Mouse (Mus musculus): ENCODE measurements around the gene Crtc3. TPM values are rescaled to one million over a fixed set of nuclear protein-coding genes. Genes with fewer than 3 reads are reported as not detected.
A peak's percentile ranks its signal among the peaks of the same experiment; 100 is the strongest.

Gene Crtc3
- polyA plus RNA-seq, 1 experiment from 2014 or later = 33.5 TPM

- WGBS = 89% methylated on average over 5 of the region's 5 CpGs
- no peak for ATAC-seq (ENCODE audit: insufficient number of reproducible peaks, low FRiP score, low TSS enrichment, low read depth)
- Histone ChIP-seq H3K4me2 (replicated peaks) (no peak overlapping the region), H3K9me3 (replicated peaks) (no peaks in the 10 kb centered on the region), H3K4me3 (replicated peaks) (no peak overlapping the region), H3K27ac (replicated peaks) (no peak overlapping the region), H3K4me1 (no peaks in the 10 kb centered on the region), H3K9ac (no peak overlapping the region), H3K36me3 (peaks cover 72% of the 10 kb centered on the region), H3K27me3 (no peaks in the 10 kb centered on the region)
These were observed 90.8 kb downstream of the Crtc3 start for GRCm38 (mm10) chr7:80597900-80598299.

DNA sequence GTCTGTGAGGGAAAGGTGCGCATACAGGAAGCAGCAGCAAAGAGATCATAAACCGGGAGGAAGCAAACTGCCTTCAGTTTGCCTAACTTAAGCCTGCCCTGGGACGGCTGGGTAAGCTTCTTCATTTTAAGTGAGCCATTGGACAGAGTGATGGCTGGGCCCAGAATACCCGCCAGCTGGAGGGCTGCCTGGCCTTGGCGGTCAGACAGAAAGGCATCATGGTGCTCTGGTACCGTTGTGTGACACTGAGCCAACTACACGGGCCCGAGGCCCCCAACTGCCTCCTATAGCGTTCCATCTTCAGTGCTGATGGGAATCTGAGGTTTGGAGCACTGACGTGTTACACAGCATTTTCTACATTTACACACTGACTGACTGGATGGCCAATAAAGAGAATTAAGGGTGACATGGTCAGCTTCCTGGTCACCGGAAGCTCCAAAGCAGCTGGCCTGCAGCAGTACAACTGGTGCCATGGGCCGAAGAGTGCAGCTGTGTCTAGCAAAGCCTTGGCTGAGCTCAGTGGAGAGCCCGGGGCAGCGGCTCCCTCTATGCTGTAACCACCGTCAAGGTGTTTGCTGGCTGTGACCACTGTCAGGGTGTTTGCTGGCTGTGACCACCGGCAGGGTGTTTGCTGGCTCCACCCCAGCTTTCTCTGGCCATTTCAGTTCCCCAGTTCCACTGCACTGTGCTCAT lies 99.5 kb downstream of the Crtc3 start:
- Histone ChIP-seq H3K4me3 (replicated peaks) (no peak overlapping the region), H3K27me3 (no peaks in the 10 kb centered on the region), H3K4me1 (peaks cover 14% of the 10 kb centered on the region), H3K27ac (replicated peaks) (no peak overlapping the region), H3K9me3 (replicated peaks) (no peaks in the 10 kb centered on the region), H3K9ac (no peak overlapping the region), H3K36me3 (peaks cover 60% of the 10 kb centered on the region), H3K4me2 (replicated peaks) (no peak overlapping the region)
- 86% methylated on average over 16 of the region's 16 CpGs for WGBS
- ATAC-seq (ENCODE audit: insufficient number of reproducible peaks, low FRiP score, low TSS enrichment, low read depth) = no peak

GRCm38 (mm10) chr7:80587684-80588083 lies 101.0 kb downstream of the Crtc3 start:
- Histone ChIP-seq H3K27me3 (no peaks in the 10 kb centered on the region), H3K36me3 (peaks cover 45% of the 10 kb centered on the region), H3K4me1 (peaks cover 14% of the 10 kb centered on the region), H3K4me3 (replicated peaks) (no peak overlapping the region), H3K9me3 (replicated peaks) (no peaks in the 10 kb centered on the region), H3K9ac (no peak overlapping the region), H3K4me2 (replicated peaks) (peak overlapping the region; percentile 32; the same call in 1 of the 2 replicates), H3K27ac (replicated peaks) (peak overlapping the region; percentile 34)
- ATAC-seq (ENCODE audit: insufficient number of reproducible peaks, low FRiP score, low TSS enrichment, low read depth) = peak; percentile 68
- WGBS = 18% methylated on average over 10 of the region's 10 CpGs

GRCm38 (mm10) chr7:80586681-80587660 lies 101.7 kb downstream of the Crtc3 start:
- Histone ChIP-seq H3K9ac (no peak overlapping the region; the same call in 1 of the 2 replicates), H3K4me1 (peaks cover 14% of the 10 kb centered on the region), H3K27me3 (no peaks in the 10 kb centered on the region), H3K9me3 (replicated peaks) (no peaks in the 10 kb centered on the region), H3K36me3 (peaks cover 38% of the 10 kb centered on the region), H3K4me3 (replicated peaks) (no peak overlapping the region), H3K27ac (replicated peaks) (peak overlapping the region; percentile 36), H3K4me2 (replicated peaks) (peak overlapping the region; percentile 32; the same call in 1 of the 2 replicates)
- ATAC-seq (ENCODE audit: insufficient number of reproducible peaks, low FRiP score, low TSS enrichment, low read depth) = peak; percentile 54; the same call in 1 of the 2 replicates
- 27% methylated on average over 28 of the region's 29 CpGs for WGBS

DNA sequence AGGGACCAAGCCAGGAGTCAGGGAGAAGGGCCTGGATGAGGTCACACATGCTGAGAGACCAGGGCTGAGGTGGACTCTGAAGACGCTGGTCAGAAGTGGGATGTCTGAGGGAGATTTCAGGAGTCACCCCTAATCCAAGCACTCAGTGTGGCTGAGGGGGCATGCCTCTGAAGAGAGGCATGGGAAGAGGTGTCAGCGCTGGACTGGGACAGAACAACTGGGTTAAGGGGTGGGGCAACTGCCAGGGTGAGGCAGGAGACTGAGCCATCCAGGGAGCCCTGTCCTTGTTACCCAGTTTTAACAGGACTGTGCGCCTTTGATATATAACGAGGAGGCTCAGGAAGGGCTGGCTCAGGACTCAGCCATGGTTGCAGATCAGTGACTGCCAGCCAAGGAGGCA lies 102.5 kb downstream of the Crtc3 start:
- Histone ChIP-seq H3K36me3 (peaks cover 30% of the 10 kb centered on the region), H3K4me3 (replicated peaks) (no peak overlapping the region), H3K9ac (no peak overlapping the region), H3K27me3 (0 out of 2 replicates have a peak, but pooled peaks cover 3% of the 10 kb centered on the region), H3K9me3 (replicated peaks) (no peaks in the 10 kb centered on the region), H3K4me2 (replicated peaks) (no peak overlapping the region), H3K27ac (replicated peaks) (no peak overlapping the region), H3K4me1 (peaks cover 14% of the 10 kb centered on the region)
- 49% methylated on average over 4 of the region's 4 CpGs for WGBS
- no peak for ATAC-seq (ENCODE audit: insufficient number of reproducible peaks, low FRiP score, low TSS enrichment, low read depth)

- H3K4me2 ChIP-seq (replicated peaks) = no peak overlapping the region
- ATAC-seq (ENCODE audit: insufficient number of reproducible peaks, low FRiP score, low TSS enrichment, low read depth) = no peak
- no peak overlapping the region for H3K27ac ChIP-seq (replicated peaks)
- H3K9me3 ChIP-seq (replicated peaks) = no peaks in the 10 kb centered on the region
- H3K27me3 ChIP-seq = 0 out of 2 replicates have a peak, but pooled peaks cover 3% of the 10 kb centered on the region
- H3K4me3 ChIP-seq (replicated peaks) = no peak overlapping the region
- H3K9ac ChIP-seq = no peak overlapping the region
- peaks cover 20% of the 10 kb centered on the region for H3K4me1 ChIP-seq
- WGBS = 84% methylated on average over 9 of the region's 9 CpGs
- peaks cover 22% of the 10 kb centered on the region for H3K36me3 ChIP-seq
These were observed 103.3 kb downstream of the Crtc3 start for GRCm38 (mm10) chr7:80585380-80585779.

GRCm38 (mm10) chr7:80583981-80584380 lies 104.7 kb downstream of the Crtc3 start:
- Histone ChIP-seq H3K9me3 (replicated peaks) (no peaks in the 10 kb centered on the region), H3K4me2 (replicated peaks) (no peak overlapping the region), H3K27ac (replicated peaks) (no peak overlapping the region), H3K4me3 (replicated peaks) (no peak overlapping the region), H3K4me1 (peaks cover 24% of the 10 kb centered on the region), H3K36me3 (peaks cover 8% of the 10 kb centered on the region), H3K27me3 (0 out of 2 replicates have a peak, but pooled peaks cover 3% of the 10 kb centered on the region), H3K9ac (no peak overlapping the region)
- no peak; the same call in 1 of the 2 replicates for ATAC-seq (ENCODE audit: insufficient number of reproducible peaks, low FRiP score, low TSS enrichment, low read depth)
- 32% methylated on average over 6 of the region's 6 CpGs for WGBS

DNA sequence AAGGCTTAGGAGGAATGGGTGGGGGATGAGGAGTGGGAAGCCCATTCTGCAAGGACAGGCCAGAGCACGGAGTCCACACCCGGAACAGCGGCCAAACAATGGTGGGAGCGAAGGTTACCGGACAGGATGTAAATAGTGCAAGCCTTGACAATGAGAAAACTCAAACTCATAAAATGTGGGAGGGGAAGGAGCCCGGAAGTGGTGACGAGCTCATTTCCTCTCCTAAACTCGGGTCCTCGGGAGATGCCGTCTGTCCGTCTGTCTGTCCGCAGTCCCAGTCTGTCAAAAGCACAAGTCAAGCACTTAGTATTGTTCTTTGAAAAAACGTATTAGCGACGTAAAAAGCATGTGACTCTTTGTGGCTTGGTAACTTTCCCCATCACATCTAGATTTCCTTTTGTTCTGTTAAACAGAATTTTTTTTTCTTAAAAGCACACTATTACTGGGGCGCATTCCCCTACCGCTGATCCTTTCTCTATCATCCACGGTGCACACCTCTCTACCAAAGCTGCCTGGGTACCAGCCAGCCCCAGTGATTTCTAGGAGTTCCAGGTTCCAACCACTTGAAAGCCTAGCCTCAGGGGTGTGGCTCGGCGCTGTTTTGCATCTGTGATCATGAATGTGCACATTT lies 105.7 kb downstream of the Crtc3 start:
- 56% methylated on average over 20 of the region's 20 CpGs for WGBS

GRCm38 (mm10) chr7:80580368-80580767 lies 108.3 kb downstream of the Crtc3 start:
- Histone ChIP-seq H3K36me3 (no peaks in the 10 kb centered on the region), H3K9me3 (replicated peaks) (no peaks in the 10 kb centered on the region), H3K4me2 (replicated peaks) (no peak overlapping the region), H3K27me3 (0 out of 2 replicates have a peak, but pooled peaks cover 3% of the 10 kb centered on the region), H3K9ac (no peak overlapping the region), H3K4me3 (replicated peaks) (no peak overlapping the region), H3K4me1 (peaks cover 15% of the 10 kb centered on the region), H3K27ac (replicated peaks) (no peak overlapping the region)
- WGBS = 23% methylated on average over 6 of the region's 6 CpGs
- ATAC-seq (ENCODE audit: insufficient number of reproducible peaks, low FRiP score, low TSS enrichment, low read depth) = no peak

More for the DNA sequence above, 105.7 kb downstream of the Crtc3 start:
- no peak overlapping the region for H3K4me3 ChIP-seq (replicated peaks)
- no peaks in the 10 kb centered on the region for H3K36me3 ChIP-seq
- 0 out of 2 replicates have a peak, but pooled peaks cover 3% of the 10 kb centered on the region for H3K27me3 ChIP-seq
- no peak overlapping the region for H3K4me2 ChIP-seq (replicated peaks)
- ATAC-seq (ENCODE audit: insufficient number of reproducible peaks, low FRiP score, low TSS enrichment, low read depth) = no peak
- no peak overlapping the region for H3K27ac ChIP-seq (replicated peaks)
- no peak overlapping the region for H3K9ac ChIP-seq
- H3K4me1 ChIP-seq = peaks cover 24% of the 10 kb centered on the region
- H3K9me3 ChIP-seq (replicated peaks) = no peaks in the 10 kb centered on the region

DNA sequence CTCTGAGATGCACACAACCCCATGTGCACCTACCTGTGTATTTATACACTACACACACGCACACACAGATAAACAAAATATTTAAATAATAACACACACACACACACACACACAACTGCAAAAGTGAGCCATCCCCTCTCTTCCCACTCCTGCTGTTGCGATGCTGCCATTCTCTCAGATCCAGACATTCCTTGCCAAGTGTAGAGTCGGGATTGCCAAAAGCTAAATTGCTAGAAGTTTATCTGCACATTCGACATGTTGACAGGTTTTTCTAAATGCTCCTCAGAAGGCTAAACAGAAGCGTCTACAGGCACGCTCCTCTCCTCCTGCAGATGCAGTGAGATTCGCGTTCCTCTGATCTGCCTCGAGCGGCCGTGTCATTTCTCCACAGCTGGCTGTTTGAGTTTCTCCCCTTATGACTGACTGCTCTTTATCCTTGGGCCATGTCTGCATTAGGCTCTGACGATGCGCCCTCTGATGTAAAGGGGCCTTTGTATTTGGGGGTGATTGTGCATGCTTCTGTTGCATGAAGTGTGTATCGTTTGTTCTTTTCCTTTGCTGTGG lies 111.2 kb downstream of the Crtc3 start:
- H3K9me3 ChIP-seq (replicated peaks) = no peaks in the 10 kb centered on the region
- no peak overlapping the region for H3K4me3 ChIP-seq (replicated peaks)
- no peak overlapping the region for H3K27ac ChIP-seq (replicated peaks)
- no peak overlapping the region for H3K9ac ChIP-seq
- 0 out of 2 replicates have a peak, but pooled peaks cover 3% of the 10 kb centered on the region for H3K27me3 ChIP-seq
- H3K4me1 ChIP-seq = peaks cover 15% of the 10 kb centered on the region
- ATAC-seq (ENCODE audit: insufficient number of reproducible peaks, low FRiP score, low TSS enrichment, low read depth) = no peak
- H3K36me3 ChIP-seq = no peaks in the 10 kb centered on the region
- H3K4me2 ChIP-seq (replicated peaks) = no peak overlapping the region
- WGBS = 22% methylated on average over 14 of the region's 14 CpGs

Measured in embryonic facial prominence, embryonic 15.5 days (tissue).